Mouse (Mus musculus) kidney, postnatal 4 days (tissue): ENCODE data around the gene Prss29.

Source experiments
- DNase-seq, 2 experiments: peaks; one replicate each; pipeline ENCODE4 v3.0.0; 2021; ENCODE audit warnings: mixed read lengths in 2 of 2

The Prss29 gene

DNA sequence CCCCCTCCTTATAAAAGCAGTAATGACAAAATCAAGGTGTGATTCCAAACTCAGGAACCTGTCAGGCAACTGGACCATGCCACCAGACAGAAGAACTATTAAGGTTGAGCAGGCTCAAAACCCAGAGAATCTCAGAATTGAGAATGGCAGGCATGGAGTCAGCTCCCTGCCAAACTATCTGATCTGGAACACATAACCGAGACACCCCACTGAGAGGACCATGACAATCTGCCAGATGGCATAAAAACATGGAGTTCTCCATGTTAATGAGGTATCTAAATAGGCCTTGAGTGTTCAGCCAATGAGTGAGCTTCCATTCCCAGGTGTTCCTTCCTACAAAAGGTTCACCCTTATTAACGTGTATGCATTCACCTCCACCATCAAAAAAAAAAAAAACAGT is 42.8 kb downstream of the Prss29 start:
- no peak for DNase-seq

DNA sequence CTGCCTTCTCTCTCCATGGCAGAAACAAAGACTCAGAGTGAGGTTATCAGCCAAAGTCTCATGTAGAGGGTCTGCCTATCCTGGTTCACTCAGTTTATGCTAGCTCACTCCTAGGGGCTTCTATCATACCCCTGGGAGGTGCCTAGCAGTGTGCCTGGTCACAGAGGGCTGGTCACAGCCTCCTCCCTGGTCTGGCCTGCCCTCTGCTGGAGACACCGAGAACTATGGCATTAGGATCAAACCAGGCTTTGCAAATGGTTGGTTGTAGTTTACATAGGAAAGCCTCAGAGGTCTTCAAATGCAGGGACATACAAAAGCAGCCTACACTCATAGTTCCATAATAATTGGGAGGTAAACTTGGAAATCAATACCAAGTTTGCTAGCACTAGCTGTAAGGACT is 45.3 kb downstream of the Prss29 start:
- DNase-seq = peak; percentile 72 to 74

DNA sequence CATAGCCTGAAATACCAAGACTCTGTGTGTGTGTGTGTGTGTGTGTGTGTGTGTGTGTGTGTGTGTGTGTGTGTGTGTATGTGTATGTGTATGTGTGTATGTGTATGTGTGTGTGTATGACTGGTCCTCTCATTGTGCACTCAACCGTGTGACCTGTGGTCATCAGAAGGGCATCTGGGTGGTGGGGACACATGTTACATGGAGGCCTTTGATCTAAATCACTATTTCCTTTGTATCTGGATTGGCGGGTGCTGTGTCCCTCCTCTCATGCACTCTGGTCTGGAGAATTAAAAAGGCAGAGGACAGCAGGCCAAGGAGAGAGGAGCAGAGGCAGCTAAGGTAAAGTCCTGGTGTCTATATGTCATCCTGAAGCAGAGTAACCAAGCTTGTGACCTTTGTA is 47.6 kb downstream of the Prss29 start, which contains the start of gene Tpsb2:
Tpsb2 (plus strand) TSS at position 301 of the 400 bp plus-strand sequence.
- no peak for DNase-seq

DNA sequence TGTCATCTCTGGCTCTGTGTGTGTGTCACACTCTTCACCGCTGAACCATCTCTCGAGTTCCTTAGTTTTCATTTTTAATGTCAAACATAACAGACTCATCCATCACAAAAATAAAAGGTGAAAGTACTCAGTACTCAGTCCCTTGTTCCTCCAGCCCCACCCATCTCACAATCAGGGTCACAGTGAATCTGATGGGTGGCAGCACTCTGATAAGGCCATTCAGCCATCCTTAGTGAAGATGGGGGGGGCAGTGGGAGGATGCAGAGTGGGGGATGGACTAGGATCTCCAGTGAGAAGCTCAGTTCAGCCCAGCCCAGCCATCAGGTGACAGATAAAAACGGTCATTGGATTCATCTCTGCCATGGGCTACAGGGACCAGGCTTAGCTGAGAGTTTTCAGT is 50.5 kb downstream of the Prss29 start, which contains the start of gene Tpsg1:
Tpsg1 (plus strand) TSS at position 301 of the 400 bp plus-strand sequence.
- no peak for DNase-seq
